8 mouse cellular contexts compared by ENCODE assay signal in the genomic region with DNA sequence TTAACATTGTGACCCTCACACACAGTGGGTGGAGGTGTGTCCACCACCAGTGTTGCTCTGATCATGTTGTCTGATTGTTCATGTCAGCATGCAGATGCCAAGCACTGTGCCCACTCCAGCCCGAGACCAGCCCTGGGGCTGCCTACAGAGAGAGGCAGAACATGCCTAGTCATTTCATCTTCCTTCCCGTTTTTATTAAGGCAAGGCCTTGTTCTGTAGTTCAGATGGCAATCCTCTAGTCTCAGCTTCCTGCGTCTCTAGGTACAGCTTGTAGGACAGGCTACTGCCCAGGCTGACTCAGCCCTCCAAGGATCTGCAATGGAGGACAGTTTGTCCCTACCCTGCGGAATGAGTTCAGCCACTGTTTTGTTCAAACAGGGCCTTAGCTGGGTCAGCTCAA. TPM values are rescaled to one million over a fixed set of nuclear protein-coding genes. Genes with fewer than 3 reads are reported as not detected.
DNase-seq lines count a peak whose midpoint lies in the region; ATAC-seq and TF ChIP-seq lines count a peak whose summit lies in the region.

No protein-coding gene starts in this region.

- H3K4me1 ChIP-seq in forebrain, postnatal 0 days (ENCODE audit: insufficient read depth), result peaks cover 5% of the 10 kb centered on the region
- peaks cover 7% of the 10 kb centered on the region for H3K4me1 ChIP-seq in midbrain, embryonic 14.5 days (ENCODE audit: control insufficient read depth, insufficient read depth, low read length)

- TF ChIP-seq CTCF in forebrain, postnatal 0 days (IDR thresholded peaks at IDR 0.05; ENCODE audit: low read depth), result no peak

- peak overlapping the region; percentile 44 for H3K9ac ChIP-seq in forebrain, postnatal 0 days
- peak overlapping the region; percentile 30; the same call in 1 of the 2 replicates for H3K9ac ChIP-seq in midbrain, embryonic 14.5 days (replicated peaks; ENCODE audit: low read length)

- no peak overlapping the region for H3K27ac ChIP-seq in forebrain, postnatal 0 days (ENCODE audit: low read depth, low read length)
- peak overlapping the region; percentile 80 for H3K27ac ChIP-seq in midbrain, embryonic 14.5 days (replicated peaks; ENCODE audit: low read depth, low read length)

- H3K27me3 ChIP-seq in forebrain, postnatal 0 days (ENCODE audit: insufficient read depth, low read length), result peaks cover 20% of the 10 kb centered on the region
- no peaks in the 10 kb centered on the region for H3K27me3 ChIP-seq in midbrain, embryonic 14.5 days (ENCODE audit: control insufficient read depth, insufficient read depth, low read length)

- 11% methylated on average over 4 of the region's 4 CpGs for WGBS in forebrain, postnatal 0 days
- WGBS in midbrain, embryonic 14.5 days, result 28% methylated on average over 4 of the region's 4 CpGs

- 0 out of 2 replicates have a peak overlapping the region, but pooled peaks have one; percentile 2 for H3K4me3 ChIP-seq in forebrain, postnatal 0 days (ENCODE audit: low read depth, low read length)
- H3K4me3 ChIP-seq in midbrain, embryonic 14.5 days (replicated peaks; ENCODE audit: low read depth, low read length), result no peak overlapping the region

- peak overlapping the region; percentile 41 for H3K4me2 ChIP-seq in forebrain, postnatal 0 days (ENCODE audit: low read depth)
- H3K4me2 ChIP-seq in midbrain, embryonic 14.5 days (ENCODE audit: low read length), result peak overlapping the region; percentile 27

- H3K9me3 ChIP-seq in forebrain, postnatal 0 days (ENCODE audit: low read length), result no peaks in the 10 kb centered on the region
- H3K9me3 ChIP-seq in midbrain, embryonic 14.5 days (ENCODE audit: control insufficient read depth, low read length), result 0 out of 2 replicates have a peak, but pooled peaks cover 3% of the 10 kb centered on the region

- DNase-seq in heart, adult 11 months, result peak; percentile 92
- DNase-seq in heart, postnatal 25 days (ENCODE audit: low spot score), result no peak
- peak; percentile 24 for DNase-seq in adipocyte (ENCODE audit: low spot score)
- no peak for DNase-seq in forebrain, postnatal 0 days
- DNase-seq in left cerebral cortex, postnatal 4 days, result peak; percentile 15
- no peak for DNase-seq in midbrain, embryonic 14.5 days
- DNase-seq in embryo, embryonic 10.5 days (ENCODE audit: low spot score), result no peak
- DNase-seq in gastrocnemius, postnatal 14 days, result no peak

- no peaks in the 10 kb centered on the region for H3K36me3 ChIP-seq in forebrain, postnatal 0 days (ENCODE audit: insufficient read depth)
- H3K36me3 ChIP-seq in midbrain, embryonic 14.5 days (ENCODE audit: control insufficient read depth, insufficient read depth, low read length), result no peaks in the 10 kb centered on the region

- peak; percentile 73 for ATAC-seq in forebrain, postnatal 0 days
- ATAC-seq in midbrain, embryonic 14.5 days (ENCODE audit: low FRiP score, low TSS enrichment), result peak; percentile 54

- intact Hi-C loops in heart, postnatal 25 days (cut with DNase I), result loop anchor here (2.0 to 5.0 kb wide), 2 partner anchors 144 to 306 kb away; partner anchors contain the start of gene Prmt3
- intact Hi-C loops in left cerebral cortex, postnatal 4 days (cut with DNase I), result loop anchor here (5.0 kb wide), 1 partner anchor 301 kb away; no protein-coding TSS in a partner anchor
- intact Hi-C loops in gastrocnemius, postnatal 14 days (cut with DNase I; ENCODE audit: low total_unique reads), result loop anchor here (5.0 to 10.0 kb wide), 2 partner anchors 146 to 308 kb away; partner anchors contain the start of gene Prmt3

RNA-seq across cellular contexts. Expression of gene Slc6a5, which starts 13.0 kb away (rescaled TPM):
- total RNA-seq in heart, postnatal 25 days (2021), result not detected
- 0.10 TPM in 1 of 2 replicates, not detected in the other for total RNA-seq in forebrain, postnatal 0 days (2014; rRNA removed)
- polyA plus RNA-seq in forebrain, postnatal 0 days (2015; fragmentation: Nextera tagmentation; extraction: Ambion mirVana), result not detected in 2 replicates
- total RNA-seq in left cerebral cortex, postnatal 4 days (2021), result not detected
- polyA plus RNA-seq in midbrain, embryonic 14.5 days (2014; fragmentation: Nextera tagmentation; extraction: Ambion mirVana), result 0.34 and 0.46 TPM in 2 replicates
- not detected for total RNA-seq in gastrocnemius, postnatal 14 days (2021)

RNA-seq across cellular contexts. Expression of gene Nell1, which starts 51.7 kb away (rescaled TPM):
- total RNA-seq in heart, postnatal 25 days (2021), result not detected
- 41.7 and 56.3 TPM in 2 replicates for total RNA-seq in forebrain, postnatal 0 days (2014; rRNA removed)
- 20.5 and 32.6 TPM in 2 replicates for polyA plus RNA-seq in forebrain, postnatal 0 days (2015; fragmentation: Nextera tagmentation; extraction: Ambion mirVana)
- total RNA-seq in left cerebral cortex, postnatal 4 days (2021), result 10 to 100 TPM; 34.0 to 43.3 TPM
- 21.3 and 21.6 TPM in 2 replicates for polyA plus RNA-seq in midbrain, embryonic 14.5 days (2014; fragmentation: Nextera tagmentation; extraction: Ambion mirVana)
- under 1 TPM; 0.11 to 0.21 TPM for total RNA-seq in gastrocnemius, postnatal 14 days (2021)

Comparison
In these comparisons a context has a peak if more than half of its experiments do, and no peak if none do; other contexts are left out.
1. DNase-seq: peak in heart, adult 11 months (single experiment), adipocyte (single experiment) and left cerebral cortex, postnatal 4 days (single experiment); none in heart, postnatal 25 days (single experiment), forebrain, postnatal 0 days (single experiment), midbrain, embryonic 14.5 days (single experiment), embryo, embryonic 10.5 days (single experiment) and gastrocnemius, postnatal 14 days (single experiment).
2. RNA of gene Nell1, which starts 51.7 kb away (total RNA-seq): 41.7 to 56.3 TPM in forebrain, postnatal 0 days and 34.0 to 43.3 TPM in left cerebral cortex, postnatal 4 days; 0.11 to 0.21 TPM in gastrocnemius, postnatal 14 days and not detected in heart, postnatal 25 days; every median in the first group is over 10 times any median in the second.